12 mouse cellular contexts compared by ENCODE assay signal in the genomic region with DNA sequence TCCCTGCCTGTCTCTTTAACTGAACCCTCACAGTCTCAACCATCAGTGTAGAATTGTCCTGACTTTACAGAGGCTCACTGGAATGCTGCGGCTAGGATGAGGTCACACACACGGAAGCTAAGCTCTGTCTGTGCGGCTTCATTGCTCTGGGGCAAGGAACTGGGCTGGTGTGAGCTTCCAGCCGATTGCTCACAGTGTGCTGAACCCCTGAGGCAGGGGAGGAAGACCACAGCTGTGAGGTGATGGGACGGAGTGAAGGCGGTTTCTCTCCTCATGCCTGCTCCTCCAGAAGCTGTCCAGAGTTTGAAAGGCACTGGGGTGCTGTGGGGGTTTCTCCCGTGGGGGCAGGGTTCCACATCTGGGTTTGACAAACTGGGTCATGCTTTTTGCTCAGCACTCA. TPM values are rescaled to one million over a fixed set of nuclear protein-coding genes. Genes with fewer than 3 reads are reported as not detected.
DNase-seq lines count a peak whose midpoint lies in the region; ATAC-seq and TF ChIP-seq lines count a peak whose summit lies in the region.
"Had no signal": no experiment of that assay in that cellular context is flagged by ENCODE, and none has a peak within 500 bp of the region (broad histone marks: within the 10 kb centered on the region; RNA-seq: fewer than 3 reads in every experiment).

No protein-coding gene starts in this region.

- peaks cover 33% of the 10 kb centered on the region for H3K4me1 ChIP-seq in forebrain, embryonic 10.5 days
- no peaks in the 10 kb centered on the region for H3K4me1 ChIP-seq in forebrain, embryonic 15.5 days
- peaks cover 38% of the 10 kb centered on the region for H3K4me1 ChIP-seq in liver, postnatal 0 days (ENCODE audit: insufficient read depth)
- H3K4me1 ChIP-seq in bone marrow, adult 2 months (ENCODE audit: control insufficient read depth, insufficient read depth, low read length) = peaks cover 9% of the 10 kb centered on the region; the same call in 1 of the 2 replicates

- no peak overlapping the region for H3K4me3 ChIP-seq in forebrain, embryonic 10.5 days
- H3K4me3 ChIP-seq in forebrain, embryonic 15.5 days = no peak overlapping the region
- no peak overlapping the region for H3K4me3 ChIP-seq in liver, postnatal 0 days (ENCODE audit: low read depth, low read length)
- no peak overlapping the region for H3K4me3 ChIP-seq in bone marrow, adult 2 months (replicated peaks; ENCODE audit: control insufficient read depth, low read depth, low read length)
- H3K4me3 ChIP-seq: hindbrain, embryonic 13.5 days had no signal

- TF ChIP-seq POLR2A in bone marrow, adult 2 months (IDR thresholded peaks at IDR 0.05; ENCODE audit: borderline replicate concordance, control insufficient read depth, low read depth, low read length) = no peak

- TF ChIP-seq EP300 in liver, postnatal 0 days (IDR thresholded peaks at IDR 0.05; ENCODE audit: low read depth) = no peak

- H3K36me3 ChIP-seq in forebrain, embryonic 10.5 days (replicated peaks) = no peaks in the 10 kb centered on the region
- no peaks in the 10 kb centered on the region for H3K36me3 ChIP-seq in forebrain, embryonic 15.5 days
- no peaks in the 10 kb centered on the region for H3K36me3 ChIP-seq in liver, postnatal 0 days (replicated peaks; ENCODE audit: insufficient read depth, low read length)
- H3K36me3 ChIP-seq: hindbrain, embryonic 13.5 days had no signal

- H3K9me3 ChIP-seq in forebrain, embryonic 10.5 days = no peaks in the 10 kb centered on the region
- H3K9me3 ChIP-seq in forebrain, embryonic 15.5 days = no peaks in the 10 kb centered on the region
- no peaks in the 10 kb centered on the region for H3K9me3 ChIP-seq in liver, postnatal 0 days (ENCODE audit: low read length)
- H3K9me3 ChIP-seq: G1E; hindbrain, embryonic 13.5 days had no signal

- no peaks in the 10 kb centered on the region for H3K27me3 ChIP-seq in forebrain, embryonic 10.5 days (ENCODE audit: poor library complexity, severe bottlenecking)
- no peaks in the 10 kb centered on the region for H3K27me3 ChIP-seq in forebrain, embryonic 15.5 days
- H3K27me3 ChIP-seq in liver, postnatal 0 days (ENCODE audit: insufficient read depth, low read length) = no peaks in the 10 kb centered on the region
- H3K27me3 ChIP-seq: hindbrain, embryonic 13.5 days had no signal

- no peak for TF ChIP-seq CTCF in liver, postnatal 0 days (IDR thresholded peaks at IDR 0.05; ENCODE audit: low read depth)
- no peak for TF ChIP-seq CTCF in bone marrow, adult 2 months (IDR thresholded peaks at IDR 0.05; ENCODE audit: control insufficient read depth, insufficient read depth, low read length)

- DNase-seq in forebrain, embryonic 10.5 days (ENCODE audit: extremely low spot score, low spot score) = no peak
- DNase-seq in liver, postnatal 0 days = peak; percentile 15
- DNase-seq in liver = no peak
- peak; percentile 48 for DNase-seq in heart, postnatal 4 days
- no peak for DNase-seq in left cerebral cortex, adult 18-20 months (ENCODE audit: low spot score in 2 of 2)
- DNase-seq in layer of hippocampus, adult 11-12 months (ENCODE audit: low spot score) = no peak
- DNase-seq: cerebellum, postnatal 36 days; kidney, adult 8-10 months had no signal

- ATAC-seq in forebrain, embryonic 15.5 days (replicated peaks) = no peak
- ATAC-seq in liver, postnatal 0 days = no peak

- H3K9ac ChIP-seq in forebrain, embryonic 15.5 days (replicated peaks) = no peak overlapping the region
- no peak overlapping the region for H3K9ac ChIP-seq in liver, postnatal 0 days (replicated peaks)
- H3K9ac ChIP-seq: hindbrain, embryonic 13.5 days had no signal

- WGBS in forebrain, embryonic 10.5 days = 65% methylated on average over 7 of the region's 7 CpGs
- 66% methylated on average over 7 of the region's 7 CpGs for WGBS in forebrain, embryonic 15.5 days
- 69% methylated on average over 7 of the region's 7 CpGs for WGBS in liver, postnatal 0 days (ENCODE audit: insufficient replicate concordance)
- WGBS in bone marrow, adult 2 months = 78% methylated on average over 7 of the region's 7 CpGs

- 0 out of 2 replicates have a peak overlapping the region, but pooled peaks have one; percentile 48 for H3K27ac ChIP-seq in forebrain, embryonic 10.5 days
- no peak overlapping the region for H3K27ac ChIP-seq in forebrain, embryonic 15.5 days (replicated peaks)
- no peak overlapping the region for H3K27ac ChIP-seq in liver, postnatal 0 days (ENCODE audit: low read depth)
- H3K27ac ChIP-seq in bone marrow, adult 2 months (ENCODE audit: control insufficient read depth, insufficient read depth, low read depth, low read length, poor library complexity) = peak overlapping the region; percentile 53; the same call in 1 of the 2 replicates
- H3K27ac ChIP-seq: hindbrain, embryonic 13.5 days had no signal

- H3K4me2 ChIP-seq in forebrain, embryonic 15.5 days (replicated peaks) = no peak overlapping the region
- no peak overlapping the region for H3K4me2 ChIP-seq in liver, postnatal 0 days (ENCODE audit: low read depth, low read length)
- H3K4me2 ChIP-seq: hindbrain, embryonic 13.5 days had no signal

RNA-seq across cellular contexts. Expression of a gene that starts 12.5 kb away (rescaled TPM):
- polyA plus RNA-seq in forebrain, embryonic 10.5 days (2016; fragmentation: Nextera tagmentation; extraction: Ambion mirVana) = 3.1 and 4.0 TPM in 2 replicates
- 1.4 and 1.5 TPM in 2 replicates for polyA plus RNA-seq in forebrain, embryonic 15.5 days (2015; fragmentation: Nextera tagmentation; extraction: Ambion mirVana)
- polyA plus RNA-seq in liver, postnatal 0 days (2015; fragmentation: Nextera tagmentation; extraction: Ambion mirVana) = 8.1 and 8.4 TPM in 2 replicates
- 18.7 and 66.8 TPM in 2 replicates for polyA plus RNA-seq in bone marrow, adult 2 months (2011; ENCODE audit: insufficient read depth, insufficient read length, low replicate concordance, missing spikeins)
- 1 to 10 TPM; 4.0 to 5.4 TPM for total RNA-seq in heart, postnatal 4 days (2021)
- total RNA-seq in left cerebral cortex, adult 18-20 months (2021) = 1 to 10 TPM; 3.8 to 4.8 TPM

Comparison
In these comparisons a context has a peak if more than half of its experiments do, and no peak if none do; other contexts are left out.
1. DNase-seq: peak in liver, postnatal 0 days (single experiment) and heart, postnatal 4 days (single experiment); none in forebrain, embryonic 10.5 days (single experiment), liver (single experiment), left cerebral cortex, adult 18-20 months (0 of 2) and layer of hippocampus, adult 11-12 months (single experiment).
2. H3K27ac ChIP-seq: peak in forebrain, embryonic 10.5 days (single experiment) and bone marrow, adult 2 months (single experiment); none in forebrain, embryonic 15.5 days (single experiment) and liver, postnatal 0 days (single experiment).